Mouse (Mus musculus) neural tube, embryonic 15.5 days (tissue): ENCODE results near the gene S100a5. TPM values are rescaled to one million over a fixed set of nuclear protein-coding genes. Genes with fewer than 3 reads are reported as not detected.

Source experiments
- ATAC-seq: fragments of 200-750 bp; cut with Nextera tagmentation; 2 replicates; pipeline ENCODE4 v1.8.0; 2017; ENCODE audit warnings: mild to moderate bottlenecking, moderate TSS enrichment, moderate library complexity; ENCODE audit not compliant: low FRiP score
- H3K27ac ChIP-seq: fragments of 300-500 bp; sonication (generic); replicated peaks from 2 replicates; pipeline ENCODE4 v1.5.1; 2015; ENCODE audit warnings: mild to moderate bottlenecking, inconsistent platforms
- H3K27me3 ChIP-seq: fragments of 300-500 bp; sonication (generic); replicated peaks from 2 replicates; pipeline ENCODE4 v1.6.1; 2015; ENCODE audit warnings: inconsistent platforms
- H3K36me3 ChIP-seq: fragments of 300-500 bp; sonication (generic); 2 replicates; pipeline ENCODE4 v1.6.1; 2015; ENCODE audit warnings: inconsistent platforms
- H3K4me1 ChIP-seq: fragments of 300-500 bp; sonication (generic); 2 replicates; pipeline ENCODE4 v1.6.1; 2015; ENCODE audit warnings: inconsistent platforms
- H3K4me2 ChIP-seq: fragments of 300-500 bp; sonication (generic); 2 replicates; pipeline ENCODE4 v1.6.1; 2015; ENCODE audit warnings: inconsistent platforms, mild to moderate bottlenecking, moderate library complexity
- H3K4me3 ChIP-seq: fragments of 300-500 bp; sonication (generic); replicated peaks from 2 replicates; pipeline ENCODE4 v1.5.1; 2015; ENCODE audit warnings: mild to moderate bottlenecking, inconsistent platforms
- H3K9ac ChIP-seq: fragments of 300-500 bp; sonication (generic); replicated peaks from 2 replicates; pipeline ENCODE4 v1.6.1; 2015; ENCODE audit warnings: mild to moderate bottlenecking, inconsistent platforms
- H3K9me3 ChIP-seq: fragments of 300-500 bp; sonication (generic); replicated peaks from 2 replicates; pipeline ENCODE4 v1.6.1; 2016; ENCODE audit warnings: inconsistent platforms
- WGBS: fragments of 180-500 bp; shearing (Covaris S2); methylation state at CpG from one replicate; pipeline ENCODE4 v1.1.7; 2015; ENCODE audit warnings: mixed read lengths; 5-methylcytosine and 5-hydroxymethylcytosine counted together
- polyA plus RNA-seq: library from polyadenylated mRNA; unstranded; fragments of >200 nt; fragmentation: Nextera tagmentation; extraction: Ambion mirVana; gene quantifications from 2 replicates; pipeline ENCODE4 v1.2.1, GENCODE M21; 2015

The S100a5 gene
- polyA plus RNA-seq, 1 experiment from 2014 or later: not detected

DNA sequence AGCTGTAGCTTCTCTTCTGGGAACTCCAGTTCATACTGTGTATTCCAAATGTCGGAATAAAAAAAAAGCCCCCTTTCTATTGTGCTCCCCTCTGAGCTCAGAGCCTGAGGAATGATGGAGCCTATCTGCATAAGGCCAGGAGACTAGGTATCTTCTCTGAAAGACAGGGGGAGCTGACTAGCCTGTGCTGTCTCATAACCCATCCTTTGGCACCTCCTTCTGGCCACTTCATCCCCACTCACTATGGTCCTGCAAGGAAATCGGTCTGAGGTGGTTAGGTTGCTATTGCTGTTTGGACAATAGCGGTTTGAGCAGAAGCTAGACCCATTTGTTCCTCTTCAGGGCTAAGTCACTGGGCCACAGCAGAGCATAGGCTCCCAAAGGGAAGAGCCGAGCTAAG lies 19.5 kb downstream of the S100a5 start:
- no peaks in the 10 kb centered on the region for H3K36me3 ChIP-seq
- no peak overlapping the region for H3K4me3 ChIP-seq
- no peak overlapping the region for H3K27ac ChIP-seq
- no peaks in the 10 kb centered on the region for H3K9me3 ChIP-seq
- no peaks in the 10 kb centered on the region for H3K27me3 ChIP-seq
- ATAC-seq: no peak
- 63% methylated on average over 4 of the region's 4 CpGs for WGBS
- peaks cover 13% of the 10 kb centered on the region for H3K4me1 ChIP-seq
- no peak overlapping the region for H3K9ac ChIP-seq
- no peak overlapping the region for H3K4me2 ChIP-seq

DNA sequence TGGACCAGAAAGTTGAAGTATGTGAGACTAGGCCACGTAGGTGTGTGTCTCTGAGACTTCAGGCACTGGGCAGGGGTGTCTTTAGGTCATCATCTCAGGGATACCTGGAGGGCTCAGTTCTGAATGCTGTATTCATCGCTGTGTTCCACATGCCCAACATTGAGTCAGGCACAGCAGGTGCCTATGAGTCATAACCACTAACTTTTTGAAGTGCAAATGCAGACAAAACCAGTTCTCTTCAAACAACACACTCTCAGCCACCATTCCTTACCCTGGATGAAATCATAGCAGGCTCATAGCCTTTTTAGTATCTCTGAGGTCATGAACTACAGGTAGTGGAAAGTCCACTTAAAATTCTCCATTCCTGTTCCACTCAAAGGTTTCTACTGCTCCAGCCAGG lies 21.0 kb downstream of the S100a5 start:
- 85% methylated on average over 2 of the region's 2 CpGs for WGBS
- Histone ChIP-seq H3K36me3 (no peaks in the 10 kb centered on the region), H3K27ac (no peak overlapping the region), H3K9ac (no peak overlapping the region), H3K9me3 (no peaks in the 10 kb centered on the region), H3K4me1 (no peaks in the 10 kb centered on the region; the same call in 1 of the 2 replicates), H3K4me2 (no peak overlapping the region), H3K27me3 (no peaks in the 10 kb centered on the region), H3K4me3 (no peak overlapping the region)
- ATAC-seq: no peak

DNA sequence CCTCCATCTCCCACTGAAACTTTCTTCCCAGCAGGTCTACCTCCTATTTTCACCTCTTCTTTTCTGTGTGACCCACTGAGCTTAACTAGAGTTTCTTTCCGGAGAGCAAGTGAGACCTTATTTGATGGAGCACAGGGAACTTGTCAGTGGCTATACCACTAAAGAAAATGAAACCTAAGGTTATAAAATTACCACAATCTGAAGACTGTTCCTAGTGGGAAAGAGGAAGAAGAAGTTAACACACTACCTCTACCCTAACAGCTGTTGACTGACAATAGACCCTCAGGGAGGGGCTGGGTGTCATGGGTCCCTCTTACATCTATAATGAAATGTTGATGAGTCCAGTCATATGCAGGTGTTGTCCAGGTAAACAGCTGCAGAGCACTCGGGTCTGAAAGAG lies 23.7 kb downstream of the S100a5 start:
- 78% methylated on average over 2 of the region's 2 CpGs for WGBS

DNA sequence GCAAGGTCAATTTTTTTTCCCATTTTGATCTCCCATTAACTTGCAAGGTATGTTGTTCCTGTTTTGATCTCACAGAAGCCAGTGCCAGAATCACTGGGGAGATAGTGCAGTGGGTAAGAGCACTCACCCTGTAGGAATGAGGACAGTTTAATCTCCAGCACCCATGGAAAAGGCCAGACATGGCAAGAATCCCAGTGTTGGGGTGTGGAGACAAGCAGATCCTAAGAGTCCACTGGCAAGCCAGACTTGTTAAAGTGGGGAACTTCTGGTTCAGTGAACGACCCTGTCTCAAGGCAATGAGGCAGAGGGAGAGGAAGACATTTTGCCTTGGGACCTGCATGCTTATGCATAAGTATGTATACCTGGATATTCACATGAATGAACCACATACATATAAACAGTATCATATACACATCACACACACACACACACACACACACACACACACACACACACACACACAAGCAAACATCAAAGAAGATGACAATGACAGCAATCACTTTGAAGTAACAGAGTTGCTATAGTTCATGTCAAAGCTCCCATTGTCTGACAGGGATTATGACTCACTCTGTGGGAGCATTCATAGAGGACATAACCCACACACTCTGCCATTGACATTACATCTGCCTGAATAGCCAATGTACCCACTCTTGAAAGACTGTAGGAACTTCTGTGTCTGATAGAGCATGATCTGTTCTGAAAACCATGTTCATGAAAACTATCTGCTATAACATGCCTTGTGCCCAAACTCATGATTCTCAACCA lies 30.4 kb downstream of the S100a5 start:
- Histone ChIP-seq H3K9ac (no peak overlapping the region), H3K27ac (no peak overlapping the region), H3K27me3 (no peaks in the 10 kb centered on the region), H3K4me2 (no peak overlapping the region), H3K9me3 (no peaks in the 10 kb centered on the region), H3K4me1 (no peaks in the 10 kb centered on the region), H3K36me3 (no peaks in the 10 kb centered on the region), H3K4me3 (no peak overlapping the region)
- WGBS: 62% methylated on average over 1 of the region's 1 CpGs
- ATAC-seq: no peak

More for the DNA sequence above, 23.7 kb downstream of the S100a5 start:
- ATAC-seq: no peak
- Histone ChIP-seq H3K9ac (no peak overlapping the region), H3K4me3 (no peak overlapping the region), H3K9me3 (no peaks in the 10 kb centered on the region), H3K27me3 (no peaks in the 10 kb centered on the region), H3K4me1 (no peaks in the 10 kb centered on the region), H3K4me2 (no peak overlapping the region), H3K27ac (no peak overlapping the region), H3K36me3 (no peaks in the 10 kb centered on the region)

DNA sequence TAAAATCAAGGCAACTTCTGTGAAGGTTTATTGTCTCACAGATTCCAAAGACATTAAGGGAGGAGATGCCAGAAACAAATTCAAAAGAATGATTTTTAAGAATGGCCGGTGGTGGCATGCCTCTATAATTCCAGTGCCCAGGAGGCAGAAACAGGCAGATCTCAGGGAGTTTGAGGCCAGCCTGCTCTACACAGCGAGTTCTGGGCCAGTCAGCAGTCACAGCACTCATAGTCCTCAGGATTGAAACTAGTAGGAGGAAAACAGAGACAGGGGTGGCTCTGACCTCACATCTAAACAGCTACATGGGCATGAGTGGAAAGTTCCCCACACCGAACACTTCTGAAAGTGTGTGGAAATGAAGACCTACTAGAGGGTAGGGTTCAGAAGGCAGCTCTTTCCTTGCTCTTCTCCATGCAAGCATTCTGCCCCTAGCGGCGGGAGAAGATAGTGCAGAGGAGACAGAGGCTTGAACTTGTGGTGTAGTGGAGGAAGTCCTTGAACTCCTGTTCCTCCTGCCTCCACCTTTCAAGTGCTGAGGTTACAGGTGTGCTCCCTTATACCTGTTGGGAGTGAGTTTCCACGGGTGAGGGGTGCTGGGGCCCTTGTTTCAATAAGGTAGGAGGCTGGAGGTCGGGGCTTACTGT lies 31.3 kb downstream of the S100a5 start:
- no peak overlapping the region for H3K4me2 ChIP-seq
- no peak overlapping the region for H3K27ac ChIP-seq
- H3K4me3 ChIP-seq: no peak overlapping the region
- H3K4me1 ChIP-seq: no peaks in the 10 kb centered on the region
- no peaks in the 10 kb centered on the region for H3K9me3 ChIP-seq
- ATAC-seq: no peak
- no peak overlapping the region for H3K9ac ChIP-seq
- WGBS: 52% methylated on average over 7 of the region's 7 CpGs
- H3K36me3 ChIP-seq: no peaks in the 10 kb centered on the region
- no peaks in the 10 kb centered on the region for H3K27me3 ChIP-seq

DNA sequence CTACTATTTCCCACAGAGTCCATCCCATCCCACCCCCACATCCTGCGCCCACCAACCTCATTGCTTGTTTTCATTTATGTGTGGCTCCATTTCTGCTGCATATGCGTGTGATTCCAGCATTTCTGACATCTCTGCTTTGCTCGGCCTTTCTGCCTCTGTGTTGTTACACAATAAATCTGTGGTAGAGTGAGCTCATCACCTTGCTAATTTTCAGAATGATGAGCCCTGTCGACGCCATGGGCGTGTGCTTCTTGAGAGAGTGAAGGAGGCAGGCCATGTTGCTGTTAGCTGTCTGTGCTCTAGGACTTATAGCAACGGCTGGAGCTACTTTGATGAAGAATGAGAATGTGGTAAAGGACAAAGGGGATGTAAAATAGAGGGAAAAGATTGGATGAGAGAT lies 32.7 kb downstream of the S100a5 start:
- no peaks in the 10 kb centered on the region for H3K36me3 ChIP-seq
- H3K27ac ChIP-seq: no peak overlapping the region
- H3K4me1 ChIP-seq: no peaks in the 10 kb centered on the region
- WGBS: 87% methylated on average over 7 of the region's 7 CpGs
- no peaks in the 10 kb centered on the region for H3K27me3 ChIP-seq
- H3K4me2 ChIP-seq: no peak overlapping the region
- H3K9me3 ChIP-seq: no peaks in the 10 kb centered on the region
- no peak overlapping the region for H3K4me3 ChIP-seq
- ATAC-seq: no peak
- no peak overlapping the region for H3K9ac ChIP-seq

DNA sequence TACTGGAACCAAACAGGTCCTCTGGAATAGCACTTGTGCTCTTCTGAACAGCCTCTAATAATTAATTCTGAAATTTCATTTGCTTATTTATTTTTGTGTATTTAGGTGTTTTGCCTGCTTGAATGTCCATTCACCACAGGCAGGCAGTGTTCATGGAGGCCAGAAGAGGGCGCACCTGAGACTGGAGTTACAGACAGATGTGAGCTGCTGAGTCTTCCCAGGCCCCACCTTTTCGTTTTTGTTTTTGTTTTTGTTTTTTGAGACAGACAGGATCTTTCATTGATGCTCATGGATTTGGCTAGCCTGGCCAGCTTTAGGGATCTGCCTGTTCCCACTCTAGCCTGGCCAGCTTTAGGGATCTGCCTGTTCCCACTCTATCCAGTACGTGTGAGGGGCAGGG lies 35.9 kb downstream of the S100a5 start:
- no peak overlapping the region for H3K9ac ChIP-seq
- no peaks in the 10 kb centered on the region for H3K27me3 ChIP-seq
- no peaks in the 10 kb centered on the region for H3K9me3 ChIP-seq
- no peaks in the 10 kb centered on the region for H3K4me1 ChIP-seq
- 53% methylated on average over 3 of the region's 3 CpGs for WGBS
- H3K4me3 ChIP-seq: no peak overlapping the region
- H3K36me3 ChIP-seq: no peaks in the 10 kb centered on the region
- no peak overlapping the region for H3K27ac ChIP-seq
- H3K4me2 ChIP-seq: no peak overlapping the region
- no peak for ATAC-seq

DNA sequence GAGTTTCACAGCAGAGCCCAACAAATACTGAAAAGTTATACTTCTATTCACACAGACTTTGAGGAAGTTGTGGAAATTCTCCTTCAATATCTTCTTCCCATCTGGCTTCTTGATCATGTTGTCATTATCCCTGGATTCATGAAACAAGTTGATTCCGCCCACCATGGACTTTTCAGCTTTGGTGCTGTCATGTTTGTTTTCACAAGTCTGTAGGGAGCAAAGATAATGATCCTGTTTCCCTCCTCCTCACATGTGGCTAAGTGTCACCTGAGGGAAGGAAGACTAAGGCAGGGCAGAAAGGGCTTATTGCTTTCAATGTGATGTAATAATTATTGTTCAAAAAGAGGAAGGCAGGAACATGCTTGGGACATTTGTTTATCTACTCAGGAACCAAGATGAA lies 39.0 kb downstream of the S100a5 start:
- Histone ChIP-seq H3K36me3 (no peaks in the 10 kb centered on the region), H3K27ac (no peak overlapping the region), H3K9me3 (no peaks in the 10 kb centered on the region), H3K4me2 (no peak overlapping the region), H3K4me3 (no peak overlapping the region), H3K9ac (no peak overlapping the region), H3K4me1 (no peaks in the 10 kb centered on the region), H3K27me3 (no peaks in the 10 kb centered on the region)
- no peak for ATAC-seq
- WGBS: 87% methylated on average over 1 of the region's 1 CpGs

DNA sequence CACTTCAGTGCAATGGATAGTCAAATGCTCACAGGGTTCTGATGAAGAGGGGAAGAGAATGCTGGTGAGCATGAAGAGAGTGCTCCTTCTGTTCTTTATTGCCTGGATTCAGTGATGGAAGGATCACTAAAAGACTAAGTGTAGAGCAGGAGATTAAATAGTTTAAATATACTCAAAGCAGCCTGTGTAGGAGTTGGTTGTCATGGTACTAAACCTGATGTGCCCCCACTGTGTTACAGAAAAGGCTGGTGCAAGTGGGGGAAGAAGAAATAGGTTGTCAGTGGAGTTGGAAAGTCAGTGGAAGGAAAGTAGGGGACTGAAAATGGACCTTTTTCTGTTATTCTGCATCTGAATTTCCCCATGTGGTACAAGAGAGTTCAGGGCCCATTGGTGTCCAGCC lies 40.7 kb downstream of the S100a5 start:
- Histone ChIP-seq H3K27me3 (0 out of 2 replicates have a peak, but pooled peaks cover 5% of the 10 kb centered on the region), H3K4me2 (no peak overlapping the region), H3K9me3 (no peaks in the 10 kb centered on the region), H3K27ac (no peak overlapping the region), H3K9ac (no peak overlapping the region), H3K4me3 (no peak overlapping the region), H3K4me1 (no peaks in the 10 kb centered on the region), H3K36me3 (no peaks in the 10 kb centered on the region)
- ATAC-seq: no peak

DNA sequence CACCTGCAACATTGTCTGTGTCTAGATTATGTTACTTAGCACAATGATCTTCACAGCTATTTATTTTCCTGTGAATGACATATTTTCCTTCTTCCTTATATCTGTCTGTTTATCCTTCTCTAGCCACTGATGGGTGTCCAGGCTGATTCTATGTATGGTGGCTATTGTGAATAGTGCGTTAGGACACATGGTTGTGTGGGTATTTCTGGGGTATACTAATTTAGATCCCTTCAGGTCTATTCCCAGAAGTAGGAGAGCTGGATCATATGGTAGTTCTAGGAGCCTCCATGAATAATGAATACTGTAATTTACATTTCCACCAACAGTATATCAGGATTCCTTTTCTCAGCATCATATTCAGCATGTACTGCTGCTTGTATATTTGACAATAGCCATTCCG lies 41.5 kb downstream of the S100a5 start:
- H3K4me1 ChIP-seq: no peaks in the 10 kb centered on the region
- no peak overlapping the region for H3K9ac ChIP-seq
- 0 out of 2 replicates have a peak, but pooled peaks cover 5% of the 10 kb centered on the region for H3K27me3 ChIP-seq
- no peak for ATAC-seq
- no peak overlapping the region for H3K27ac ChIP-seq
- H3K9me3 ChIP-seq: no peaks in the 10 kb centered on the region
- H3K36me3 ChIP-seq: no peaks in the 10 kb centered on the region
- H3K4me2 ChIP-seq: no peak overlapping the region
- H3K4me3 ChIP-seq: no peak overlapping the region
- WGBS: 97% methylated on average over 2 of the region's 2 CpGs

DNA sequence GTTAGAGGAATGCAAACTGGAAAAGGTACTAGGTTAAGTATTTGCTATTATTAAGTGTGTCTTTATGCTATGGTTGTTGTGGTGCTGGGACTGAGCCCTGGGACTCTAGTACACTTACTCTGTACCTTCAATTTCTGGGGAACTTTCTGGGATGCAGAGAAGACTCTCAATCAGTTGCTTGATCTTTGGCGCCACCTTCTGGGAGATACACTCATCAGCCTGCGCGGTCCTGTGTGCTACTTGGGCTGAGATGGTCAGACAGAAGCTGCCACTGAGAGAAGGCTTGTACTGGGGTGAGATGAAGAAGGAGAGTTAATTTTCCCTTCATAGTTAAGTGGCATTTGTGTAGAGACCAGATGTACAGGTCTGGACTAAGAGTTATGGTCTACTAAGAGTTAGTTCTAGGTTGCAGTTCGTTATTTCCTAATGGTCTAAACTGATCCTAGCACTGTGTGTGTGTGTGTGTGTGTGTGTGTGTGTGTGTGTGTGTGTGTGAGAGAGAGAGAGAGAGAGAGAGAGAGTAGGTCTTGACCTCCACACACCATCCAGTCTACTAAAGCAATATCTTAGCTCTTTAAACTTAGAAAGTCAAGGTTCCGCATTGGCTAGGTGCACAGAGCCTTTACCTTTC lies 44.7 kb downstream of the S100a5 start:
- 39% methylated on average over 5 of the region's 5 CpGs for WGBS
- Histone ChIP-seq H3K27ac (no peak overlapping the region), H3K4me1 (no peaks in the 10 kb centered on the region), H3K9me3 (no peaks in the 10 kb centered on the region), H3K9ac (no peak overlapping the region), H3K36me3 (no peaks in the 10 kb centered on the region), H3K27me3 (0 out of 2 replicates have a peak, but pooled peaks cover 5% of the 10 kb centered on the region), H3K4me3 (no peak overlapping the region), H3K4me2 (no peak overlapping the region)
- peak; percentile 88 for ATAC-seq

DNA sequence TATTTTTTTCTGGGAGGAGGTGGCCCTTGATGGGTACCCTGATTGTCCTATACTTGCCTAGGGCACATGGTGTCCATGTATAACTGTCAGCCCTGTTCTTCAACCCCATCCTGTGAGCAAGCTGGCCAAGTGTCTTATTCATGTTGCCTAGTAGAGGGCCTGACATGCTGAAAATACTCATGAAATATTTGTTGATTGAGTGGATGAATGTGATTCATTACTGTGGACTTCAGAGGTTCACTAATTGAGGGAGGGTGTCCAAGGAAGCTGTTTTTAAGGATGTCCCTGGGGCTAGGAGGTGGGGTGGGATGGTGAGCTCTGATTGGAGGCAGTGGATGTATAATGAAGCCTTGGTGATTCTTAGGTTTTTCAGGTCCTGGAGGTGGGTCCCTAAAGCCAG lies 45.4 kb downstream of the S100a5 start, which contains the start of gene S100a7a:
TSS of gene S100a7a (plus strand) at position 301 of the 400 bp plus-strand sequence.
- Histone ChIP-seq H3K27ac (no peak within 1 kb of the TSS), H3K9me3 (no peaks in the 10 kb centered on the region), H3K4me1 (no peaks in the 10 kb centered on the region), H3K4me3 (no peak within 1 kb of the TSS), H3K9ac (no peak within 1 kb of the TSS), H3K27me3 (0 out of 2 replicates have a peak, but pooled peaks cover 5% of the 10 kb centered on the region), H3K4me2 (no peak within 1 kb of the TSS), H3K36me3 (no peaks in the 10 kb centered on the region)
- ATAC-seq: no peak
